Mouse (Mus musculus) lung, postnatal 0 days (tissue): ENCODE measurements at regions not wholly inside any gene's neighbourhood (a gene's known extent, or its start where the extent isn't known, plus 50 kb on each side); places are given as distances from the start of the nearest gene placed in this dataset.

Experiments
- ATAC-seq: fragments of 200-750 bp; cut with Nextera tagmentation; 2 replicates; pipeline ENCODE4 v1.8.0; 2017; ENCODE audit warnings: moderate library complexity
- DNase-seq: peaks from one replicate; pipeline ENCODE4 v3.0.0-alpha.2; 2016; ENCODE audit warnings: low spot score
- H3K27ac ChIP-seq: fragments of 300-500 bp; sonication (generic); 2 replicates; pipeline ENCODE4 v1.5.1; 2014; ENCODE audit warnings: antibody characterized with exemption, mild to moderate bottlenecking, low read length, mixed read lengths
- H3K27me3 ChIP-seq: fragments of 300-500 bp; sonication (generic); replicated peaks from 2 replicates; pipeline ENCODE4 v1.6.1; 2014; ENCODE audit warnings: low read length, mixed read lengths; ENCODE audit not compliant: insufficient read depth
- H3K36me3 ChIP-seq: fragments of 300-500 bp; sonication (generic); 2 replicates; pipeline ENCODE4 v1.6.1; 2014; ENCODE audit warnings: low read length, mixed read lengths; ENCODE audit not compliant: insufficient read depth
- H3K4me1 ChIP-seq: fragments of 300-500 bp; sonication (generic); 2 replicates; pipeline ENCODE4 v1.6.1; 2014; ENCODE audit warnings: antibody characterized with exemption, low read depth, low read length, mixed read lengths; ENCODE audit not compliant: insufficient read depth
- H3K4me2 ChIP-seq: fragments of 300-500 bp; sonication (generic); replicated peaks from 2 replicates; pipeline ENCODE4 v1.6.1; 2014; ENCODE audit warnings: low read depth, mild to moderate bottlenecking, low read length, moderate library complexity, mixed read lengths
- H3K4me3 ChIP-seq: fragments of 300-500 bp; sonication (generic); 2 replicates; pipeline ENCODE4 v1.5.1; 2014; ENCODE audit warnings: low read depth, low read length
- H3K9ac ChIP-seq: fragments of 300-500 bp; sonication (generic); replicated peaks from 2 replicates; pipeline ENCODE4 v1.6.1; 2014; ENCODE audit warnings: low read depth, mild to moderate bottlenecking
- H3K9me3 ChIP-seq: fragments of 300-500 bp; sonication (generic); 2 replicates; pipeline ENCODE4 v1.6.1; 2016; ENCODE audit warnings: low read length, mixed read lengths
- CTCF ChIP-seq: IDR thresholded peaks from 2 replicates; pipeline ENCODE4 v1.5.1; 2016; ENCODE audit warnings: antibody characterized with exemption, mild to moderate bottlenecking
- EP300 ChIP-seq: IDR thresholded peaks from 2 replicates; pipeline ENCODE4 v1.6.1; 2016; ENCODE audit warnings: antibody characterized with exemption, mild to moderate bottlenecking, control low read depth
- WGBS: fragments of 180-500 bp; shearing (Covaris S2); extraction: QIAGEN DNeasy Blood & Tissue Kit; methylation state at CpG from one replicate; pipeline ENCODE4 v1.1.7; 2014; 5-methylcytosine and 5-hydroxymethylcytosine counted together

GRCm38 (mm10) chr9:47444168-47444567 is 85.8 kb upstream of the Cadm1 start:
- ATAC-seq: no peak
- Histone ChIP-seq H3K9ac (no peak overlapping the region), H3K4me1 (no peaks in the 10 kb centered on the region; the same call in 1 of the 2 replicates), H3K27me3 (no peaks in the 10 kb centered on the region), H3K36me3 (no peaks in the 10 kb centered on the region), H3K9me3 (no peaks in the 10 kb centered on the region; the same call in 1 of the 2 replicates), H3K27ac (no peak overlapping the region), H3K4me3 (no peak overlapping the region), H3K4me2 (no peak overlapping the region)
- DNase-seq: no peak
- WGBS: 66% methylated on average over 2 of the region's 2 CpGs
- no peak for TF ChIP-seq CTCF
- TF ChIP-seq EP300: no peak

- DNase-seq (no peak), ATAC-seq (no peak)
- WGBS: 54% methylated on average over 1 of the region's 1 CpGs
- TF ChIP-seq CTCF (no peak), EP300 (no peak)
- Histone ChIP-seq H3K4me1 (no peaks in the 10 kb centered on the region; the same call in 1 of the 2 replicates), H3K27me3 (no peaks in the 10 kb centered on the region), H3K36me3 (no peaks in the 10 kb centered on the region), H3K27ac (no peak overlapping the region), H3K4me3 (no peak overlapping the region), H3K9me3 (no peaks in the 10 kb centered on the region; the same call in 1 of the 2 replicates), H3K9ac (no peak overlapping the region), H3K4me2 (no peak overlapping the region)
Measured at GRCm38 (mm10) chr9:47444752-47445151, 85.2 kb upstream of the Cadm1 start.

- 52% methylated on average over 6 of the region's 6 CpGs for WGBS
- Histone ChIP-seq H3K9ac (no peak overlapping the region), H3K9me3 (no peaks in the 10 kb centered on the region; the same call in 1 of the 2 replicates), H3K4me1 (no peaks in the 10 kb centered on the region), H3K36me3 (no peaks in the 10 kb centered on the region), H3K4me2 (no peak overlapping the region), H3K27ac (no peak overlapping the region), H3K27me3 (no peaks in the 10 kb centered on the region), H3K4me3 (no peak overlapping the region)
- DNase-seq (no peak), ATAC-seq (no peak)
- TF ChIP-seq CTCF (no peak), EP300 (no peak)
Measured at GRCm38 (mm10) chr9:47445332-47445731, 84.6 kb upstream of the Cadm1 start.

- Histone ChIP-seq H3K27me3 (no peaks in the 10 kb centered on the region), H3K9me3 (no peaks in the 10 kb centered on the region), H3K27ac (no peak overlapping the region), H3K4me2 (no peak overlapping the region), H3K36me3 (no peaks in the 10 kb centered on the region), H3K4me1 (no peaks in the 10 kb centered on the region), H3K4me3 (no peak overlapping the region), H3K9ac (no peak overlapping the region)
- DNase-seq: no peak
- no peak for ATAC-seq
- 71% methylated on average over 4 of the region's 4 CpGs for WGBS
- TF ChIP-seq EP300: no peak
- no peak for TF ChIP-seq CTCF
Measured at GRCm38 (mm10) chr9:47452752-47453151, 77.2 kb upstream of the Cadm1 start.

GRCm38 (mm10) chr9:47458721-47459418 is 71.1 kb upstream of the Cadm1 start:
- Histone ChIP-seq H3K4me1 (no peaks in the 10 kb centered on the region), H3K9me3 (no peaks in the 10 kb centered on the region), H3K36me3 (no peaks in the 10 kb centered on the region), H3K4me2 (no peak overlapping the region), H3K9ac (no peak overlapping the region), H3K4me3 (no peak overlapping the region), H3K27me3 (no peaks in the 10 kb centered on the region), H3K27ac (no peak overlapping the region)
- TF ChIP-seq EP300: no peak
- TF ChIP-seq CTCF: no peak
- DNase-seq: no peak
- ATAC-seq: no peak
- 53% methylated on average over 15 of the region's 15 CpGs for WGBS

- Histone ChIP-seq H3K27ac (no peak overlapping the region), H3K4me1 (no peaks in the 10 kb centered on the region), H3K9me3 (no peaks in the 10 kb centered on the region), H3K4me2 (no peak overlapping the region), H3K27me3 (no peaks in the 10 kb centered on the region), H3K4me3 (no peak overlapping the region), H3K36me3 (no peaks in the 10 kb centered on the region), H3K9ac (no peak overlapping the region)
- no peak for DNase-seq
- ATAC-seq: no peak
- 74% methylated on average over 8 of the region's 8 CpGs for WGBS
- TF ChIP-seq CTCF: no peak
- no peak for TF ChIP-seq EP300
Measured at GRCm38 (mm10) chr9:47459461-47460049, 70.4 kb upstream of the Cadm1 start.
